Mouse (Mus musculus) macrophage (primary cell): ENCODE data around the gene Polr2f. TPM values are rescaled to one million over a fixed set of nuclear protein-coding genes. Genes with fewer than 3 reads are reported as not detected.

ENCODE experiments used
- H3K27ac ChIP-seq: fragments of 350-480 bp; formaldehyde crosslinking; 2 replicates; pipeline ENCODE4 v1.9.0; 2021
- H3K36me3 ChIP-seq: fragments of 350-480 bp; formaldehyde crosslinking; 2 replicates; pipeline ENCODE4 v1.9.0; 2021; ENCODE audit errors: inconsistent target
- H3K4me3 ChIP-seq: fragments of 350-480 bp; formaldehyde crosslinking; 2 replicates; pipeline ENCODE4 v1.9.0; 2021; ENCODE audit errors: inconsistent target
- H3K79me2 ChIP-seq: fragments of 350-480 bp; formaldehyde crosslinking; 2 replicates; pipeline ENCODE4 v1.9.0; 2021; ENCODE audit errors: inconsistent target
- WGBS: methylation state at CpG from one replicate; pipeline ENCODE4 v1.1.7; 2026; ENCODE audit warnings: inconsistent platforms; ENCODE audit not compliant: missing documents; 5-methylcytosine and 5-hydroxymethylcytosine counted together
- polyA plus RNA-seq: library from polyadenylated mRNA; stranded (reverse); fragments of 250-400 nt; gene quantifications from 3 replicates; pipeline ENCODE4 v1.2.4, GENCODE M21; 2018; ENCODE audit warnings: inconsistent platforms

Polr2f gene
- polyA plus RNA-seq, 1 experiment from 2014 or later: 27.6 TPM

- WGBS: 99% methylated on average over 6 of the region's 6 CpGs
- H3K4me3 ChIP-seq: no peak overlapping the region
- no peak overlapping the region for H3K27ac ChIP-seq
- peaks cover 21% of the 10 kb centered on the region; the same call in 1 of the 2 replicates for H3K36me3 ChIP-seq
- H3K79me2 ChIP-seq: no peaks in the 10 kb centered on the region
Measured at GRCm38 (mm10) chr15:79152709-79153108, 11.9 kb downstream of the Polr2f start.

- Histone ChIP-seq H3K4me3 (no peak overlapping the region), H3K36me3 (peaks cover 7% of the 10 kb centered on the region; the same call in 1 of the 2 replicates), H3K27ac (no peak overlapping the region), H3K79me2 (no peaks in the 10 kb centered on the region)
- 35% methylated on average over 3 of the region's 3 CpGs for WGBS
Measured at GRCm38 (mm10) chr15:79155572-79155971, 14.8 kb downstream of the Polr2f start.

- WGBS: 21% methylated on average over 7 of the region's 7 CpGs
- H3K4me3 ChIP-seq: no peak overlapping the region
- no peak overlapping the region for H3K27ac ChIP-seq
- no peaks in the 10 kb centered on the region for H3K79me2 ChIP-seq
- H3K36me3 ChIP-seq: no peaks in the 10 kb centered on the region
Measured at GRCm38 (mm10) chr15:79162301-79162700, 21.5 kb downstream of the Polr2f start.

GRCm38 (mm10) chr15:79162822-79163221, 22.0 kb downstream of the Polr2f start:
- Histone ChIP-seq H3K27ac (no peak overlapping the region), H3K79me2 (no peaks in the 10 kb centered on the region), H3K4me3 (no peak overlapping the region), H3K36me3 (no peaks in the 10 kb centered on the region)
- 58% methylated on average over 13 of the region's 14 CpGs for WGBS

GRCm38 (mm10) chr15:79164251-79164650, 23.4 kb downstream of the Polr2f start:
- Histone ChIP-seq H3K79me2 (no peaks in the 10 kb centered on the region), H3K36me3 (no peaks in the 10 kb centered on the region), H3K27ac (no peak overlapping the region), H3K4me3 (no peak overlapping the region)
- WGBS: 11% methylated on average over 8 of the region's 15 CpGs

GRCm38 (mm10) chr15:79165140-79165539, 24.3 kb downstream of the Polr2f start, which contains the start of gene Sox10:
Gene Sox10 (minus strand): TSS chr15:79165240.
- no peaks in the 10 kb centered on the region for H3K36me3 ChIP-seq
- 78% methylated on average over 5 of the region's 5 CpGs for WGBS
- no peak within 1 kb of the TSS for H3K27ac ChIP-seq
- no peak within 1 kb of the TSS for H3K4me3 ChIP-seq
- no peaks in the 10 kb centered on the region for H3K79me2 ChIP-seq

- Histone ChIP-seq H3K4me3 (no peak overlapping the region), H3K27ac (no peak overlapping the region), H3K36me3 (no peaks in the 10 kb centered on the region), H3K79me2 (no peaks in the 10 kb centered on the region)
- 82% methylated on average over 8 of the region's 8 CpGs for WGBS
Measured at GRCm38 (mm10) chr15:79166712-79167111, 25.9 kb downstream of the Polr2f start.

- WGBS: 69% methylated on average over 6 of the region's 6 CpGs
- Histone ChIP-seq H3K79me2 (no peaks in the 10 kb centered on the region), H3K36me3 (no peaks in the 10 kb centered on the region), H3K27ac (no peak overlapping the region), H3K4me3 (no peak overlapping the region)
Measured at GRCm38 (mm10) chr15:79176905-79177304, 36.1 kb downstream of the Polr2f start.

- no peaks in the 10 kb centered on the region for H3K79me2 ChIP-seq
- 93% methylated on average over 10 of the region's 10 CpGs for WGBS
- H3K4me3 ChIP-seq: no peak overlapping the region
- H3K36me3 ChIP-seq: no peaks in the 10 kb centered on the region
- no peak overlapping the region for H3K27ac ChIP-seq
Measured at GRCm38 (mm10) chr15:79185213-79185612, 44.4 kb downstream of the Polr2f start.

- Histone ChIP-seq H3K79me2 (no peaks in the 10 kb centered on the region), H3K36me3 (no peaks in the 10 kb centered on the region)
- WGBS: 92% methylated on average over 8 of the region's 8 CpGs
Measured at GRCm38 (mm10) chr15:79187819-79188218, 47.0 kb downstream of the Polr2f start.

GRCm38 (mm10) chr15:79191426-79191825, 50.6 kb downstream of the Polr2f start:
- no peak overlapping the region for H3K4me3 ChIP-seq
- 100% methylated on average over 2 of the region's 2 CpGs for WGBS
- no peaks in the 10 kb centered on the region for H3K36me3 ChIP-seq
- no peak overlapping the region for H3K27ac ChIP-seq
- no peaks in the 10 kb centered on the region for H3K79me2 ChIP-seq

More at GRCm38 (mm10) chr15:79187819-79188218, 47.0 kb downstream of the Polr2f start:
- Histone ChIP-seq H3K4me3 (no peak overlapping the region), H3K27ac (no peak overlapping the region)

GRCm38 (mm10) chr15:79192450-79192849, 51.6 kb downstream of the Polr2f start:
- H3K27ac ChIP-seq: no peak overlapping the region
- no peaks in the 10 kb centered on the region for H3K36me3 ChIP-seq
- H3K4me3 ChIP-seq: no peak overlapping the region
- WGBS: 94% methylated on average over 6 of the region's 6 CpGs
- H3K79me2 ChIP-seq: no peaks in the 10 kb centered on the region

GRCm38 (mm10) chr15:79192885-79193845, 52.4 kb downstream of the Polr2f start:
- Histone ChIP-seq H3K4me3 (no peak overlapping the region), H3K36me3 (no peaks in the 10 kb centered on the region), H3K27ac (no peak overlapping the region), H3K79me2 (no peaks in the 10 kb centered on the region)
- WGBS: 81% methylated on average over 24 of the region's 27 CpGs

GRCm38 (mm10) chr15:79194048-79194447, 53.2 kb downstream of the Polr2f start:
- Histone ChIP-seq H3K79me2 (no peaks in the 10 kb centered on the region), H3K4me3 (no peak overlapping the region), H3K36me3 (no peaks in the 10 kb centered on the region), H3K27ac (no peak overlapping the region)
- WGBS: 26% methylated on average over 9 of the region's 9 CpGs

- 87% methylated on average over 2 of the region's 2 CpGs for WGBS
- no peak overlapping the region for H3K27ac ChIP-seq
- H3K4me3 ChIP-seq: no peak overlapping the region
- no peaks in the 10 kb centered on the region for H3K36me3 ChIP-seq
- no peaks in the 10 kb centered on the region for H3K79me2 ChIP-seq
Measured at GRCm38 (mm10) chr15:79194946-79195345, 54.1 kb downstream of the Polr2f start.
